Mouse (Mus musculus) midbrain, embryonic 15.5 days (tissue): ENCODE measurements around the gene Pi4k2b. TPM values are rescaled to one million over a fixed set of nuclear protein-coding genes. Genes with fewer than 3 reads are reported as not detected.

ENCODE experiments used
- ATAC-seq: fragments of 200-750 bp; cut with Nextera tagmentation; replicated peaks from 2 replicates; pipeline ENCODE4 v1.8.0; 2017; ENCODE audit warnings: moderate TSS enrichment
- H3K27ac ChIP-seq: fragments of 300-500 bp; sonication (generic); 2 replicates; pipeline ENCODE4 v1.5.1; 2015; ENCODE audit warnings: mild to moderate bottlenecking, inconsistent platforms
- H3K27me3 ChIP-seq: fragments of 300-500 bp; sonication (generic); replicated peaks from 2 replicates; pipeline ENCODE4 v1.6.1; 2015; ENCODE audit warnings: inconsistent platforms
- H3K36me3 ChIP-seq: fragments of 300-500 bp; sonication (generic); replicated peaks from 2 replicates; pipeline ENCODE4 v1.6.1; 2015; ENCODE audit warnings: inconsistent platforms
- H3K4me1 ChIP-seq: fragments of 300-500 bp; sonication (generic); 2 replicates; pipeline ENCODE4 v1.6.1; 2015; ENCODE audit warnings: inconsistent platforms
- H3K4me2 ChIP-seq: fragments of 300-500 bp; sonication (generic); 2 replicates; pipeline ENCODE4 v1.6.1; 2015; ENCODE audit warnings: inconsistent platforms, mild to moderate bottlenecking, moderate library complexity
- H3K4me3 ChIP-seq: fragments of 300-500 bp; sonication (generic); 2 replicates; pipeline ENCODE4 v1.5.1; 2015; ENCODE audit warnings: mild to moderate bottlenecking, inconsistent platforms
- H3K9ac ChIP-seq: fragments of 300-500 bp; sonication (generic); 2 replicates; pipeline ENCODE4 v1.6.1; 2015; ENCODE audit warnings: mild to moderate bottlenecking, inconsistent platforms
- H3K9me3 ChIP-seq: fragments of 300-500 bp; sonication (generic); 2 replicates; pipeline ENCODE4 v1.6.1; 2016; ENCODE audit warnings: inconsistent platforms
- WGBS: fragments of 180-500 bp; shearing (Covaris S2); methylation state at CpG from one replicate; pipeline ENCODE4 v1.1.7; 2015; ENCODE audit warnings: mixed read lengths; 5-methylcytosine and 5-hydroxymethylcytosine counted together
- polyA plus RNA-seq: library from polyadenylated mRNA; unstranded; fragments of >200 nt; fragmentation: Nextera tagmentation; extraction: Ambion mirVana; gene quantifications from 2 replicates; pipeline ENCODE4 v1.2.1, GENCODE M21; 2015

Pi4k2b gene
- polyA plus RNA-seq, 1 experiment from 2014 or later = 3.3 TPM

DNA sequence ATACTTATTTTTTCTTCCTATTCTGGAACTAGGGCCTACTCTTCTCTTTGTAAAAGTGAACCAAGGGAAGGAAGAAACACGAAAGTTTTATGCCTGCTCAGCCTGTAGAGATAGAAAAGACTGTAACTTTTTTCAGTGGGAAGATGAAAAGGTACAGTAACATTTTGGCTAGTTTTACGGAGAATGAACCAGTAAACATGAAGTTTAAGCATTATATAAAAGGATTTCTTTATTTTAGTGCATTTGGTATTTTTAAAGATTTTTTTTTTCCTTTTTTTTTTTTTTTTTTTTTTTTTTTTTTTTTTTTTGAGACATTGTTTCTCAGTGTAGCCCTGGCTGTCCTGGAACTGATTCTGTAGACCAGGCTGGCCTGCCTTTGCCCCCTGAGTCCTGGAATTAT lies 42.6 kb downstream of the Pi4k2b start:
- Histone ChIP-seq H3K4me2 (peak overlapping the region; percentile 78), H3K4me3 (0 out of 2 replicates have a peak overlapping the region, but pooled peaks have one; percentile 94), H3K9me3 (no peaks in the 10 kb centered on the region), H3K4me1 (0 out of 2 replicates have a peak, but pooled peaks cover 4% of the 10 kb centered on the region), H3K27ac (no peak overlapping the region), H3K36me3 (no peaks in the 10 kb centered on the region), H3K27me3 (no peaks in the 10 kb centered on the region), H3K9ac (no peak overlapping the region)
- no peak for ATAC-seq
- 75% methylated on average over 2 of the region's 2 CpGs for WGBS

DNA sequence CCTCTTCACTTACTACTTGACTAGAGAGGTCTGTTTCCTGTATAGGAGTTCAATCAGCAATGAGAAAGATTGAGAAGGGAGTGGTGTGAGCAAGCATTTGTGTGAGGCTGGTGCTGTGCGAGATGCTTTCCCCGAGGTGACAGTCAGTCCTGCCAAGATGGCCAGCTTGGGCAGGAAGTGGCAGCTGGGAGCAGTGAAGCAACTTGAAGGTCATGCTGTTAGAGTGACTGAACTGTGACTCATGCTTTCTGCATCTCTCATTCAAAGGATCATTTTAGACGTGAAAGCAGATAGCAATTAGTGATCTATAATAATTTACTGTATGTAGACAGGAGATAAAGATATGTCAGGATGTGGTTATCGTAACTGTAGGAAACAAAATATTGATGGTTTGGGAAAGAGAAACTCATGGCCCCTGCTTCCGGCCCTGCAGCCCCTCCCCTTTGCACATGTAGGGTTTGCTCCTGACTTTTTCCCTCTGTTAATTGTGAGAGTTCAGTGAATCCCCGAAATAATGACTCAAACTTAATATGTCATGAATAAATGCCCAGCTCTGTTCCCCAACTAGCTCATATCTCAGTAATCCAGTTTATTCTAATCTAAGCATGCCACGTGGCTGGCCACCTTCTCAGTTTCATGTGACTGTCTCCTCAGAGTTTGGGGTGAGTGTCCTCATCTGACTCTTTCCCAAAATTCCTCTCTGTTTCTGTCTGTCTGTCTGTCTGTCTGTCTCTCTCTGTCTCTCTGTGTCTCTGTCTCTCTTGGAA lies 45.4 kb downstream of the Pi4k2b start:
- H3K4me1 ChIP-seq = 0 out of 2 replicates have a peak, but pooled peaks cover 4% of the 10 kb centered on the region
- H3K27ac ChIP-seq = no peak overlapping the region
- H3K9me3 ChIP-seq = no peaks in the 10 kb centered on the region
- no peaks in the 10 kb centered on the region for H3K36me3 ChIP-seq
- no peak for ATAC-seq
- H3K4me2 ChIP-seq = no peak overlapping the region
- no peak overlapping the region for H3K9ac ChIP-seq
- H3K27me3 ChIP-seq = no peaks in the 10 kb centered on the region
- no peak overlapping the region for H3K4me3 ChIP-seq
- 92% methylated on average over 7 of the region's 7 CpGs for WGBS

- no peak overlapping the region for H3K9ac ChIP-seq
- ATAC-seq = no peak
- no peak overlapping the region for H3K4me2 ChIP-seq
- no peaks in the 10 kb centered on the region for H3K9me3 ChIP-seq
- WGBS = 94% methylated on average over 9 of the region's 9 CpGs
- no peaks in the 10 kb centered on the region for H3K4me1 ChIP-seq
- peaks cover 4% of the 10 kb centered on the region; the same call in 1 of the 2 replicates for H3K36me3 ChIP-seq
- H3K27me3 ChIP-seq = no peaks in the 10 kb centered on the region
- H3K27ac ChIP-seq = no peak overlapping the region
- no peak overlapping the region for H3K4me3 ChIP-seq
Observed at GRCm38 (mm10) chr5:52793230-52793629, 51.9 kb downstream of the Pi4k2b start.

GRCm38 (mm10) chr5:52794109-52794508 lies 52.7 kb downstream of the Pi4k2b start:
- no peaks in the 10 kb centered on the region for H3K9me3 ChIP-seq
- peaks cover 4% of the 10 kb centered on the region; the same call in 1 of the 2 replicates for H3K36me3 ChIP-seq
- no peaks in the 10 kb centered on the region for H3K27me3 ChIP-seq
- 93% methylated on average over 9 of the region's 9 CpGs for WGBS
- H3K4me3 ChIP-seq = no peak overlapping the region
- H3K9ac ChIP-seq = no peak overlapping the region
- no peak overlapping the region for H3K27ac ChIP-seq
- no peaks in the 10 kb centered on the region for H3K4me1 ChIP-seq
- H3K4me2 ChIP-seq = no peak overlapping the region
- no peak for ATAC-seq

DNA sequence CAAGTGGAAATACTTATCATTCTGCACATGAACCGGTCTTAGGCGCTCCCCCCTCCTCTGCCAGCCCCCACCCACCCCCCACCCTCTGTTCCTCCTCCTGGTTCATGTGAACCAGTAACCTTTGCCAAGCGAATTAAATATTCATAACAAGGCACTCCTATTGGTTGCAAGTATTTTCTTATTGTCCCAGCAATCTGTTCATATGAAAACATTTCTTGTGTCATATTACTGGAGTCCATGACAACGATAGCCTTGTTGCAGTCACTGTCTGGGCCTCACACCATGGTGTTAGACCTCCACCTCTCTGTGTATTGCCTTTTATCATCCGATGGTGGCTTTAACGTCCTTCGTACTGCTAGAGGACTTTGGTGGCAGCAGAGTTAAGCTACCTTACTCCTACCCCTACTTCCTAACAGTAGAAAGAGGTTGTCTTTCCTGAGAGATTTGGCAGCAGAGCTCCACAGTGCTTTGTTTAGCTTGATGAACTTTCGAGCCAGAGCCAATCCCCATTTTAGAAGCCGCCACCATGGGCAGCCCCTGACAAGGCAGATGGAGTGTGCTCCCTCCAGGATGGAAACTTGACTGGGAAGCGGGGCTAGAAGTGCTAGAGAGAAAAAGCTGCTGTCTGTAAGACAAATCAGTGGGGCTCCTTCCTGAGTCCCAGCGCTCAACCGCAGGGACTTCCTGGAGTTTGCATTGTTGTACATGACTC lies 58.1 kb downstream of the Pi4k2b start:
- no peak for ATAC-seq
- no peaks in the 10 kb centered on the region for H3K9me3 ChIP-seq
- no peak overlapping the region for H3K9ac ChIP-seq
- H3K27me3 ChIP-seq = no peaks in the 10 kb centered on the region
- no peak overlapping the region for H3K4me3 ChIP-seq
- H3K27ac ChIP-seq = no peak overlapping the region
- no peaks in the 10 kb centered on the region for H3K4me1 ChIP-seq
- no peak overlapping the region for H3K4me2 ChIP-seq
- WGBS = 91% methylated on average over 12 of the region's 12 CpGs
- peaks cover 4% of the 10 kb centered on the region; the same call in 1 of the 2 replicates for H3K36me3 ChIP-seq

DNA sequence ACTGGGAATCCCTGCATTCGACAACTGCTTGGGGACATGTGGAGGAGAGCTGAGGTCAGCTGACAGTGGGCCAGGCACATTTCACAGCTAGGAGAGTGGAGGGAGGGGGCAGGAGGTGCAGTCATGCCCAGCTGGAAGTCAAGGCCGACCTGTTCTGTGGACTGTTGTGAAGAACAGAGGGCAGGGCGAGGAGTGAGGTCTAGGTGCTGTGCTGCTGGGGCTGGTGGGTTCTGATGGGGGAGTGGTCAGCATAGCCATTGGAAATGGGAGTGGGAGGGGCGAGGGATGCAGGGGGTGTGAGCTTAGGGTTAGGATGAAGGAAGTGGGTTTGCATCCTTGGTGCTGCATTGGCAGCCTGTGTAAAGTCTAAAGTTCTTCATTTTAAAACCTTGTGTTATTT lies 64.4 kb downstream of the Pi4k2b start:
- WGBS = 85% methylated on average over 4 of the region's 4 CpGs
- no peaks in the 10 kb centered on the region for H3K9me3 ChIP-seq
- no peak overlapping the region for H3K27ac ChIP-seq

GRCm38 (mm10) chr5:52806349-52806748 lies 65.0 kb downstream of the Pi4k2b start:
- H3K27ac ChIP-seq = no peak overlapping the region
- WGBS = 80% methylated on average over 8 of the region's 8 CpGs

More for the DNA sequence above, 64.4 kb downstream of the Pi4k2b start:
- no peaks in the 10 kb centered on the region for H3K4me1 ChIP-seq
- H3K27me3 ChIP-seq = no peaks in the 10 kb centered on the region
- H3K4me3 ChIP-seq = no peak overlapping the region
- H3K4me2 ChIP-seq = no peak overlapping the region
- H3K36me3 ChIP-seq = 0 out of 2 replicates have a peak, but pooled peaks cover 10% of the 10 kb centered on the region
- ATAC-seq = no peak
- no peak overlapping the region for H3K9ac ChIP-seq

GRCm38 (mm10) chr5:52807030-52807429 lies 65.7 kb downstream of the Pi4k2b start:
- 0 out of 2 replicates have a peak, but pooled peaks cover 10% of the 10 kb centered on the region for H3K36me3 ChIP-seq

More at GRCm38 (mm10) chr5:52806349-52806748, 65.0 kb downstream of the Pi4k2b start:
- Histone ChIP-seq H3K9ac (no peak overlapping the region), H3K4me2 (no peak overlapping the region), H3K4me1 (no peaks in the 10 kb centered on the region), H3K4me3 (no peak overlapping the region), H3K9me3 (no peaks in the 10 kb centered on the region), H3K36me3 (0 out of 2 replicates have a peak, but pooled peaks cover 10% of the 10 kb centered on the region), H3K27me3 (no peaks in the 10 kb centered on the region)
- no peak for ATAC-seq

DNA sequence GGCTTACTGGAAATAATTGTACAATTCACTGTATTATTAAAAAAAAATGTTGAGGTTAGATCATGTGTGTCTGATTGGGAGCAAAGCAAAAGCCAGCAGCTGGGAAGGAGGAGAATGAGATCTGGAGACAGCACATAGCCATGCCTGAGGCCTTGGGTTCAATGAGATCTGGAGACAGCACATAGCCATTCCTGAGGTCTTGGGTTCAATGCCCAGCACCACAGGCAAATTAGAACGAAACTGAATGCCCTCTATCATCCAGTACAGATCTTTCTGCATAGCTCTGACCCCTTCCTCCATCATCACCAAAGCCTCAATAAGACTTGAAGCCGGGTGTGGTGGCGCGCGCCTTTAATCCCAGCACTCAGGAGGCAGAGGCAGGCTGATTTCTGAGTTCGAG lies 69.1 kb downstream of the Pi4k2b start:
- Histone ChIP-seq H3K27ac (no peak overlapping the region), H3K4me3 (no peak overlapping the region), H3K9me3 (no peaks in the 10 kb centered on the region), H3K9ac (no peak overlapping the region), H3K4me1 (no peaks in the 10 kb centered on the region), H3K27me3 (no peaks in the 10 kb centered on the region), H3K4me2 (no peak overlapping the region), H3K36me3 (0 out of 2 replicates have a peak, but pooled peaks cover 4% of the 10 kb centered on the region)
- WGBS = over 99% methylated on average over 6 of the region's 6 CpGs
- ATAC-seq = no peak

More at GRCm38 (mm10) chr5:52807030-52807429, 65.7 kb downstream of the Pi4k2b start:
- Histone ChIP-seq H3K4me1 (no peaks in the 10 kb centered on the region), H3K9me3 (no peaks in the 10 kb centered on the region), H3K4me2 (no peak overlapping the region), H3K27me3 (no peaks in the 10 kb centered on the region), H3K27ac (no peak overlapping the region), H3K4me3 (no peak overlapping the region), H3K9ac (no peak overlapping the region)
- no peak for ATAC-seq
- 88% methylated on average over 7 of the region's 7 CpGs for WGBS

GRCm38 (mm10) chr5:52811056-52811455 lies 69.7 kb downstream of the Pi4k2b start:
- H3K4me1 ChIP-seq = no peaks in the 10 kb centered on the region
- H3K4me3 ChIP-seq = no peak overlapping the region
- no peak overlapping the region for H3K4me2 ChIP-seq
- peaks cover 4% of the 10 kb centered on the region; the same call in 1 of the 2 replicates for H3K36me3 ChIP-seq
- no peak for ATAC-seq
- H3K9ac ChIP-seq = no peak overlapping the region
- 94% methylated on average over 14 of the region's 14 CpGs for WGBS
- no peaks in the 10 kb centered on the region for H3K9me3 ChIP-seq
- no peaks in the 10 kb centered on the region for H3K27me3 ChIP-seq
- no peak overlapping the region for H3K27ac ChIP-seq

GRCm38 (mm10) chr5:52812456-52812855 lies 71.1 kb downstream of the Pi4k2b start:
- no peaks in the 10 kb centered on the region for H3K27me3 ChIP-seq
- H3K4me1 ChIP-seq = no peaks in the 10 kb centered on the region
- H3K27ac ChIP-seq = no peak overlapping the region
- peaks cover 4% of the 10 kb centered on the region; the same call in 1 of the 2 replicates for H3K36me3 ChIP-seq
- no peak overlapping the region for H3K9ac ChIP-seq
- no peak overlapping the region for H3K4me2 ChIP-seq
- ATAC-seq = no peak
- H3K4me3 ChIP-seq = no peak overlapping the region
- 94% methylated on average over 10 of the region's 10 CpGs for WGBS
- no peaks in the 10 kb centered on the region for H3K9me3 ChIP-seq

DNA sequence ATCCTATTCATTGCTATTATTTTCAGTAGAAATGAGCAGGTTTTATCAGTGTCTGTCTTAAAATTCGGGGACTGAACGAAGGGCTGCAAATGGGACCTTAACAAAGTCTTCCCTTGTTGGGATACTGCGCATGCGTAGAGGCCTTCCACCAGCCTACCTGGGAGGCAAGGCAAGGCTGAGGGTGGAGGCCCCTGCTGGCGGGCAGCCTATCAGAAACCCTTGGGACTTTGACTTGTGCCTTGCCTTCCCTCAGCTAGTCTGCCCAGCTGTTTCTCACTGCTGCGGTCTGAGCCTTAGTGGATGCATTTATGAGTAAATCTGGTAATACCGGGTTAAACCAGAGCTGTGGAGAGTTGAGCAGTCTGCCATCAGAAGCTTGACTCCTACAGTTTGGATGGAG lies 71.9 kb downstream of the Pi4k2b start:
- no peak overlapping the region for H3K4me3 ChIP-seq
- H3K9ac ChIP-seq = no peak overlapping the region
- H3K36me3 ChIP-seq = peaks cover 4% of the 10 kb centered on the region; the same call in 1 of the 2 replicates
- H3K9me3 ChIP-seq = no peaks in the 10 kb centered on the region
- H3K27me3 ChIP-seq = no peaks in the 10 kb centered on the region
- ATAC-seq = no peak
- no peak overlapping the region for H3K4me2 ChIP-seq
- no peaks in the 10 kb centered on the region for H3K4me1 ChIP-seq
- 89% methylated on average over 7 of the region's 7 CpGs for WGBS
- H3K27ac ChIP-seq = no peak overlapping the region
